Mouse (Mus musculus): ENCODE data around the gene Gm10024. TPM values are rescaled to one million over a fixed set of nuclear protein-coding genes. Genes with fewer than 3 reads are reported as not detected.
"Not testable (repeated sequence)": the region's sequence is repeated elsewhere in the genome, so short reads cannot be mapped to it uniquely, and the experiment has no call there.

Gm10024 gene
- polyA plus RNA-seq, 1 experiment from 2014 or later: not detected

DNA sequence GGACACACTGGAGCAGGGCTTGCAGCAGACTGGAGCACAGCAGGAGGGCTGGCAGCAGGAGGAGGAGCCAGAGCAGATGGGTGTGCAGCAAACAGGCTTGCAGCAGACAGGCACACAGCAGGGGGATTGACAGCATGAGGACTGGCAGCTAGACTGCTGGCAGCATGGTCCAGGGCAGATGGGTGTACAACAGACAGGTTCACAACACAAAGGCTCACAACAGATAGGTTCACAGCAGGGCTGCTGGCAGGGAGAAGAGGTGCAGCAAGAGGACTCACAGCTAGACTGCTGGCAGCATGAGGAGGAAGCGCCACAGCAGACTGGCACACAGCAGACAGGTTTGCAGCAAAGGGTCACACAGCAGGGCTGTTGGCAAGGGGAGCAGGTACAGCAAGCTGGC, 39.4 kb downstream of the Gm10024 start:
- not testable (repeated sequence) for H3K4me1 ChIP-seq (replicated peaks); DNase-seq (ENCODE audit: low spot score); H3K36me3 ChIP-seq; H3K27me3 ChIP-seq (ENCODE audit: insufficient read depth, poor library complexity, severe bottlenecking); H3K4me3 ChIP-seq; H3K27ac ChIP-seq; H3K9me3 ChIP-seq
- 71% methylated on average over 1 of the region's 1 CpGs for WGBS

DNA sequence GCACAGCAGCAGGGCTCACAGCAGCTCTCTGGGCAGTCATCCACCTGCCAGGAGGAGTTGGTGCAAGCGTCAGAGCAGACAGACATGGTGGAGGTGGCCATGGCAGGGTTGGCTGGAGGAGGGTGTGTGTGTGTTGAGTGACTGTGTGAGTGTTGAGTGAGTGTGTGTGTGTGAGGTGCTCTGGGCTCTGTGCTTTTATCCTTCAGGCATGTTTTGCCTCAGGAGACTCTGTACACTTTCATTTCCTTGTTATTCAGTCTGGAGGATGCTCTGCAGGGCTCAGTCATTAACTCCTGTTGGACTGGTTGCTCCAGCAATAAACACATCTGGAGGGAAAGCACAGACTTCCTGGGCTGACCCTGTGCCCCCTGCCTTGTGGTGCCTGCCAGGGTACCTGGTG, 40.0 kb downstream of the Gm10024 start, which contains the start of gene Gm9736:
Gene Gm9736 (minus strand): TSS at position 101 of the 400 bp plus-strand sequence.
- DNase-seq (ENCODE audit: low spot score); H3K9me3 ChIP-seq; H3K4me3 ChIP-seq; H3K4me1 ChIP-seq (replicated peaks); H3K27ac ChIP-seq; H3K27me3 ChIP-seq (ENCODE audit: insufficient read depth, poor library complexity, severe bottlenecking); H3K36me3 ChIP-seq: not testable (repeated sequence)
- WGBS: 53% methylated on average over 1 of the region's 1 CpGs

DNA sequence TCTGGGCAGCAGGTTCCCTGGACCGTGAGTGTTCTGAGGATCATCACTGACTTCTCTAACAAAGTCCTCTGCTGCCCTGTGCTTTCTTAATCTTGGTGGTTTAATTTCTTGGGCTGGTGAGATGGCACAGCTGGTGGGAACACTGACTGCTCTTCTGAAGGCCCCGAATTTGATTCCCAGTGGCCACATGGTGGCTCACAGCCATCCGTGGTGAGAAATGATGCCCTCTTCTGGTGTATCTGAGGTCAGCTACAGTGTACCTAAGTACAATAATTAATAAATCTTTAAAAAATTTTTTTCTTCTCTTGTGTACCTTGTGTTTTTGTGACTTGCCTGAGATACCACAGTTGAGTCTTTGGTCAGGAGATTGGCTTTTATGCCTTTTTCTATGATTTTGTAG, 41.1 kb downstream of the Gm10024 start:
- not testable (repeated sequence) for DNase-seq (ENCODE audit: low spot score); H3K27me3 ChIP-seq (ENCODE audit: insufficient read depth, poor library complexity, severe bottlenecking)
- WGBS: 68% methylated on average over 3 of the region's 3 CpGs

DNA sequence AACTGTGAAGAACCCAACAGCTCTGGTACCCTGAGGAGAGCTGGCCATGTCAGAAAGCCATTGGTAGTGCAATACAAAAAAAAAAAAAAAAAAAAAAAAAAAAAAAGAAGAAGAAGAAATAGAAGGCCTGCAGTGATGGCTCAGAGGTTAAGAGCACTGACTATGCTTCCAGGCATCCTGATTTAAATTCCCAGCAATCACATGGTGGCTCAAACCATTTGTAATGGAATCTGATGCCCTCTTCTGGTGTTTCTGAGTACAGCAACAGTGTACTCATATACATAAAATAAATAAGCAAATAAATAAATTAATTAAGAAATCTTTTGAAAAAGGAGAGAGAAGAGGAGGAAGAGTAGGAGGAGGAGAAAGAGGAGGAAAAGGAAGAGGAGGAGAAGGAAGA, 42.2 kb downstream of the Gm10024 start:
- no peak for DNase-seq (ENCODE audit: low spot score)
- 0 out of 2 replicates have a peak, but pooled peaks cover 2% of the 10 kb centered on the region for H3K9me3 ChIP-seq
- no peak overlapping the region for H3K27ac ChIP-seq
- no peaks in the 10 kb centered on the region for H3K36me3 ChIP-seq
- H3K4me3 ChIP-seq: no peak overlapping the region
- H3K4me1 ChIP-seq (replicated peaks): peaks cover 9% of the 10 kb centered on the region; the same call in 1 of the 2 replicates
- H3K27me3 ChIP-seq (ENCODE audit: insufficient read depth, poor library complexity, severe bottlenecking): no peaks in the 10 kb centered on the region

More for the DNA sequence above, 41.1 kb downstream of the Gm10024 start:
- not testable (repeated sequence) for H3K4me3 ChIP-seq; H3K4me1 ChIP-seq (replicated peaks); H3K9me3 ChIP-seq; H3K36me3 ChIP-seq; H3K27ac ChIP-seq

DNA sequence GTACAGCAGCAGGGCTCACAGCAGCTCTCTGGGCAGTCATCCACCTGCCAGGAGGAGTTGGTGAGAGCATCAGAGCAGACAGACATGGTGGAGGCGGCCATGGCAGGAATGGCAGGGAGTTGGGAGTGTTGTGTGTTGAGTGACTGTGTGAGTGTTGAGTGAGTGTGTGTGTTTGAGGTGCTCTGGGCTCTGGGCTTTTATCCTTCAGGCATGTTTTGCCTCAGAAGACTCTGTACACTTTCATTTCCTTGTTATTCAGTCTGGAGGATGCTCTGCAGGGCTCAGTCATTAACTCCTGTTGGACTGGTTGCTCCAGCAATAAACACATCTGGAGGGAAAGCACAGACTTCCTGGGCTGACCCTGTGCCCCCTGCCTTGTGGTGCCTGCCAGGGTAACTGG, 48.3 kb downstream of the Gm10024 start, which contains the start of gene Gm3233:
Gene Gm3233 (minus strand): TSS at position 101 of the 400 bp plus-strand sequence.
- not testable (repeated sequence) for H3K4me1 ChIP-seq (replicated peaks); H3K36me3 ChIP-seq; DNase-seq (ENCODE audit: low spot score); H3K4me3 ChIP-seq; H3K27me3 ChIP-seq (ENCODE audit: insufficient read depth, poor library complexity, severe bottlenecking); H3K9me3 ChIP-seq; H3K27ac ChIP-seq
- WGBS: 67% methylated on average over 1 of the region's 1 CpGs

Other genes starting within 250 kb of the Gm10024 start
- gene Fam207a, start 195.7 kb upstream of the Gm10024 start, polyA plus RNA-seq (2016; fragmentation: Nextera tagmentation; extraction: Ambion mirVana): 48.8 and 50.0 TPM in 2 replicates
- 1.0 and 1.2 TPM in 2 replicates for gene Itgb2, start 181.2 kb upstream of the Gm10024 start, polyA plus RNA-seq (2016; fragmentation: Nextera tagmentation; extraction: Ambion mirVana)
- gene Pttg1ip, start 129.7 kb upstream of the Gm10024 start, polyA plus RNA-seq (2016; fragmentation: Nextera tagmentation; extraction: Ambion mirVana): 66.6 and 67.2 TPM in 2 replicates
- 336 and 389 TPM in 2 replicates for gene Sumo3, start 105.4 kb upstream of the Gm10024 start, polyA plus RNA-seq (2016; fragmentation: Nextera tagmentation; extraction: Ambion mirVana)
- 4.4 TPM in 1 of 2 replicates, not detected in the other for gene Gm49325, start 105.3 kb upstream of the Gm10024 start, polyA plus RNA-seq (2016; fragmentation: Nextera tagmentation; extraction: Ambion mirVana)
- 100 and 103 TPM in 2 replicates for gene Ube2g2, start 89.2 kb upstream of the Gm10024 start, polyA plus RNA-seq (2016; fragmentation: Nextera tagmentation; extraction: Ambion mirVana)
- gene Tspear, start 24.9 kb upstream of the Gm10024 start, polyA plus RNA-seq (2016; fragmentation: Nextera tagmentation; extraction: Ambion mirVana): 0.93 and 1.0 TPM in 2 replicates
- not detected in 2 replicates for gene Gm19402, start 20.7 kb upstream of the Gm10024 start, polyA plus RNA-seq (2016; fragmentation: Nextera tagmentation; extraction: Ambion mirVana)
- gene Gm9508, start 14.2 kb upstream of the Gm10024 start, polyA plus RNA-seq (2016; fragmentation: Nextera tagmentation; extraction: Ambion mirVana): not detected in 2 replicates
- gene Gm10272, start 4.8 kb upstream of the Gm10024 start, polyA plus RNA-seq (2016; fragmentation: Nextera tagmentation; extraction: Ambion mirVana): not detected in 2 replicates
- not detected in 2 replicates for gene Gm10142, start 4.3 kb downstream of the Gm10024 start, polyA plus RNA-seq (2016; fragmentation: Nextera tagmentation; extraction: Ambion mirVana)
- not detected in 2 replicates for gene Krtap12-1, start 9.1 kb downstream of the Gm10024 start, polyA plus RNA-seq (2016; fragmentation: Nextera tagmentation; extraction: Ambion mirVana)
- not detected in 2 replicates for gene Gm10100, start 15.0 kb downstream of the Gm10024 start, polyA plus RNA-seq (2016; fragmentation: Nextera tagmentation; extraction: Ambion mirVana)
- gene Gm18596, start 31.2 kb downstream of the Gm10024 start, polyA plus RNA-seq (2016; fragmentation: Nextera tagmentation; extraction: Ambion mirVana): not detected in 2 replicates
- gene Gm9736, start 39.9 kb downstream of the Gm10024 start, polyA plus RNA-seq (2016; fragmentation: Nextera tagmentation; extraction: Ambion mirVana): not detected in 2 replicates
- gene Gm3233, start 48.2 kb downstream of the Gm10024 start, polyA plus RNA-seq (2016; fragmentation: Nextera tagmentation; extraction: Ambion mirVana): not detected in 2 replicates
- gene Gm3238, start 59.9 kb downstream of the Gm10024 start, polyA plus RNA-seq (2016; fragmentation: Nextera tagmentation; extraction: Ambion mirVana): not detected in 2 replicates
- gene Gm7138, start 65.5 kb downstream of the Gm10024 start, polyA plus RNA-seq (2016; fragmentation: Nextera tagmentation; extraction: Ambion mirVana): not detected in 2 replicates
- gene Gm3250, start 71.1 kb downstream of the Gm10024 start, polyA plus RNA-seq (2016; fragmentation: Nextera tagmentation; extraction: Ambion mirVana): not detected in 2 replicates
- gene Gm7137, start 76.7 kb downstream of the Gm10024 start, polyA plus RNA-seq (2016; fragmentation: Nextera tagmentation; extraction: Ambion mirVana): not detected in 2 replicates
- gene Gm9639, start 83.6 kb downstream of the Gm10024 start, polyA plus RNA-seq (2016; fragmentation: Nextera tagmentation; extraction: Ambion mirVana): not detected in 2 replicates
- not detected in 2 replicates for gene Gm19668, start 87.7 kb downstream of the Gm10024 start, polyA plus RNA-seq (2016; fragmentation: Nextera tagmentation; extraction: Ambion mirVana)
- gene Gm9507, start 100.4 kb downstream of the Gm10024 start, polyA plus RNA-seq (2016; fragmentation: Nextera tagmentation; extraction: Ambion mirVana): not detected in 2 replicates
- gene Gm2696, start 103.2 kb downstream of the Gm10024 start, polyA plus RNA-seq (2016; fragmentation: Nextera tagmentation; extraction: Ambion mirVana): not detected in 2 replicates
- gene Krtap10-4, start 115.6 kb downstream of the Gm10024 start, polyA plus RNA-seq (2016; fragmentation: Nextera tagmentation; extraction: Ambion mirVana): not detected in 2 replicates
- gene Krtap10-10, start 124.5 kb downstream of the Gm10024 start, polyA plus RNA-seq (2016; fragmentation: Nextera tagmentation; extraction: Ambion mirVana): not detected in 2 replicates
- not detected in 2 replicates for gene Gm36176, start 135.3 kb downstream of the Gm10024 start, polyA plus RNA-seq (2016; fragmentation: Nextera tagmentation; extraction: Ambion mirVana)
- gene Gm10318, start 141.4 kb downstream of the Gm10024 start, polyA plus RNA-seq (2016; fragmentation: Nextera tagmentation; extraction: Ambion mirVana): not detected in 2 replicates
- not detected in 2 replicates for gene Gm3285, start 150.5 kb downstream of the Gm10024 start, polyA plus RNA-seq (2016; fragmentation: Nextera tagmentation; extraction: Ambion mirVana)
- gene Lrrc3, start 191.1 kb downstream of the Gm10024 start, polyA plus RNA-seq (2016; fragmentation: Nextera tagmentation; extraction: Ambion mirVana): 2.6 and 4.1 TPM in 2 replicates